ENCODE assay signal across 12 mouse cellular contexts in the genomic region with DNA sequence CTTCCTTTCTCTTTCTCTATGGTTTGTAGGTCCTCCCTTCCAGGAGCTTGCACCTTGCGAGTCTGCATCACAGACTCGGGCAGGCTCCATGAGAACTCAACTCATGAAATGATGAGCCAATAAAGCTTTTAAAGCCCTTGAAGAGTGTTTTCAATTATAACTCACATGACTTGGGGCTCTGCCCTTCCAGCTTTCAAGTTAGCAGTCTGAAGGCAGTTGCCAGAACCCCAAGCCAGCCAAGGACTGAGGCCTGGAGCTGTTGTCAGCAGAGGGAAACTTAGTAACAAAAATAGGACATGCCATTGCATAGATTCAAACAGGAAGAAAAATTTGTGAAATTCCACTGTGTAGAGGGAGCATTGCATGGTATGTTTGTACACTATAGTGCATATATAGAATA.
A peak's percentile ranks its signal among the peaks of the same experiment; 100 is the strongest.
DNase-seq lines count a peak whose midpoint lies in the region; ATAC-seq and TF ChIP-seq lines count a peak whose summit lies in the region.
"Had no signal": no experiment of that assay in that cellular context is flagged by ENCODE, and none has a peak within 500 bp of the region (broad histone marks: within the 10 kb centered on the region; RNA-seq: fewer than 3 reads in every experiment).

No protein-coding gene starts in this region.

- 78% methylated on average over 2 of the region's 2 CpGs for WGBS in heart, embryonic 11.5 days (ENCODE audit: insufficient replicate concordance)
- WGBS in limb, embryonic 13.5 days: 16% methylated on average over 2 of the region's 2 CpGs

- no peak overlapping the region for H3K4me2 ChIP-seq in heart, embryonic 11.5 days
- no peak overlapping the region for H3K4me2 ChIP-seq in limb, embryonic 13.5 days (replicated peaks)
- H3K4me2 ChIP-seq: limb, embryonic 12.5 days had no signal

- TF ChIP-seq CTCF in brain, embryonic 14.5 days (IDR thresholded peaks at IDR 0.05; ENCODE audit: borderline replicate concordance, extremely low read depth, insufficient read depth, insufficient read length): no peak

- no peak overlapping the region for H3K9ac ChIP-seq in heart, embryonic 11.5 days (ENCODE audit: low read depth, low read length)
- no peak overlapping the region for H3K9ac ChIP-seq in limb, embryonic 13.5 days
- H3K9ac ChIP-seq: limb, embryonic 12.5 days had no signal

- no peak overlapping the region for H3K4me3 ChIP-seq in heart, embryonic 11.5 days (ENCODE audit: low read depth, low read length)
- H3K4me3 ChIP-seq in limb, embryonic 13.5 days: no peak overlapping the region
- H3K4me3 ChIP-seq: limb, embryonic 12.5 days; megakaryocyte, embryonic 14.5 days had no signal

- ATAC-seq in heart, embryonic 11.5 days (replicated peaks; ENCODE audit: insufficient number of reproducible peaks, low FRiP score, low TSS enrichment): no peak
- 0 out of 2 replicates have a peak, but pooled peaks have one; percentile 24 for ATAC-seq in limb, embryonic 13.5 days (ENCODE audit: low FRiP score, low read depth)

- H3K27me3 ChIP-seq in heart, embryonic 11.5 days (ENCODE audit: control insufficient read depth, insufficient read depth, low read length): no peaks in the 10 kb centered on the region
- H3K27me3 ChIP-seq in limb, embryonic 13.5 days: no peaks in the 10 kb centered on the region
- H3K27me3 ChIP-seq: limb, embryonic 12.5 days; megakaryocyte, embryonic 14.5 days had no signal

- no peak for TF ChIP-seq POLR2A in brain, embryonic 14.5 days (IDR thresholded peaks at IDR 0.05; ENCODE audit: borderline replicate concordance, extremely low read depth, insufficient read depth, insufficient read length, poor library complexity, severe bottlenecking)

- no peaks in the 10 kb centered on the region for H3K36me3 ChIP-seq in heart, embryonic 11.5 days (ENCODE audit: control insufficient read depth, insufficient read depth, low read length)
- H3K36me3 ChIP-seq in limb, embryonic 13.5 days: no peaks in the 10 kb centered on the region
- H3K36me3 ChIP-seq: limb, embryonic 12.5 days had no signal

- peak; percentile 61 for DNase-seq in heart, adult 18-20 months
- peak; percentile 55 for DNase-seq in brain, embryonic 14.5 days (ENCODE audit: low read depth)
- DNase-seq in gastrocnemius, adult 8-10 months (ENCODE audit: low spot score in 2 of 2): peak; percentile 31 to 44
- no peak for DNase-seq in natural killer cell, adult 2 months (ENCODE audit: low spot score in 2 of 2)
- no peak for DNase-seq in cerebellum, adult 11 months
- DNase-seq in spleen, postnatal 36 days (ENCODE audit: low spot score in 2 of 2): no peak
- DNase-seq: cerebellum, adult 18-20 months had no signal

- no peak overlapping the region for H3K27ac ChIP-seq in heart, embryonic 11.5 days (ENCODE audit: low read depth, low read length)
- H3K27ac ChIP-seq in limb, embryonic 13.5 days: no peak overlapping the region
- H3K27ac ChIP-seq: kidney, postnatal 0 days had no signal

- H3K9me3 ChIP-seq in heart, embryonic 11.5 days (replicated peaks; ENCODE audit: control insufficient read depth, low read length): no peaks in the 10 kb centered on the region
- no peaks in the 10 kb centered on the region for H3K9me3 ChIP-seq in limb, embryonic 13.5 days
- H3K9me3 ChIP-seq: limb, embryonic 12.5 days had no signal

- no peaks in the 10 kb centered on the region for H3K4me1 ChIP-seq in heart, embryonic 11.5 days (ENCODE audit: control insufficient read depth, insufficient read depth, low read length)
- H3K4me1 ChIP-seq in limb, embryonic 13.5 days: peaks cover 48% of the 10 kb centered on the region

Comparison
In these comparisons a context has a peak if more than half of its experiments do, and no peak if none do; other contexts are left out.
1. DNase-seq: peak in heart, adult 18-20 months (2 of 2), brain, embryonic 14.5 days (single experiment) and gastrocnemius, adult 8-10 months (2 of 2); none in natural killer cell, adult 2 months (0 of 2), cerebellum, adult 11 months (single experiment) and spleen, postnatal 36 days (0 of 2).